Mouse (Mus musculus): Measurements from ENCODE around the gene Anapc15-ps.
"Not testable (repeated sequence)": the region's sequence is repeated elsewhere in the genome, so short reads cannot be mapped to it uniquely, and the experiment has no call there.

The Anapc15-ps gene

DNA sequence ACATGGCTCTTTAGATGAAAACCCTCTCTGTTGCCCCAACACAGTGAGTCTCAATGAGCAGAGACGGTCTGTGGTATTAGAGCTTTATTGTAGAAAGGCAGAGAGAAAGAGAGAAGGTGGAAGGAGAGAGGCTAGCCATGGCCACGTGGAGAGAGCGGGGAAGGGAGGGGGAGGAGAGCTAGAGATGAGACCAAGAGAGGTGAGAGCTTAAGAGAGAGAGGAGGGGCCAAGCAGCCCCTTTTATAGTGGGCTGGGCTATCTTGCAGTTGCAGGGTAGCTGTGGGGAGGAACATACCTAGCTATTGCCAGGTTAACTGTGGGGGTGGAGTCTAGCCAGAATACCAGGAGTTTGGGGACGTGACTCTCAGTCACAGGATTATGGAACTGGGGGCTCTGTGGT lies 43.1 kb downstream of the Anapc15-ps start:
- not testable (repeated sequence) for DNase-seq (ENCODE audit: low spot score)

DNA sequence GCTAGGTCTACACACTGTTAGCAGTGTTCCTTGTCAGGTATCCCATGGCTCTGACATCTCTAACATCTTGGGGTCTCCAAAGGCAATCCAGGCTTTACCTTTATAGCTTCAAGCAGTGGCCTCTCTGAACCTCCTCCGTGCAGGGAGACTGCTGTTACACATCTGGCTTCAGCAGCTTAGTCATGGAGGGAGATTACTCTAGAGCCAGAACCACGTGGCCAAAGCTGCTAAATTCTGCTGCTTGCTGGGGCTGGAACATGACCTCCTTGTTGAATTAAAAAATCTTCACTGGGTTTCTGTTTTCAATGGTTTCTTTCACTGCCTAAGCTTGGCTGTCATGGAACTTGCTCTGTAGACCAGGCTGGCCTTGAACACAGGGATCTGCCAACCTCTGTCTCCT lies 44.9 kb downstream of the Anapc15-ps start:
- DNase-seq (ENCODE audit: low spot score), result no peak

DNA sequence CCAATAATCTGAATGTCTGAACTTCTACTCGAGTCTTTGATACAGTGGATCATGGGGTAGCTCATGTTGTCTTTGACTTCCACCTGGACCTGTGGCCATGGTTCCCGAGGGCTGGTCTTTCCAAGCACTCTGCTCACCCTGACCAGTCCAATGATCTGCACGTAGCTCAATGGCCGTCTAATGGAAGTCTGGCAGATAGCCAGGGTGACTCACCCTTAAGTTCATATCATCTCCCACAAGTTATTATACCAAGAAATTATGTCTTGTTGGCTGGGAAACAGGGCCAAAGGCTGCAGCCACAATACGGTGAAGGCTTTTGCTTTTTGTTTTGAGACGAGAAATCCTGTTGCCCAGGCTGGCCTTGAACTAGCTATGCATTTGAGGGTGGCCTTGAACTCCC lies 45.9 kb downstream of the Anapc15-ps start:
- no peak for DNase-seq (ENCODE audit: low spot score)

DNA sequence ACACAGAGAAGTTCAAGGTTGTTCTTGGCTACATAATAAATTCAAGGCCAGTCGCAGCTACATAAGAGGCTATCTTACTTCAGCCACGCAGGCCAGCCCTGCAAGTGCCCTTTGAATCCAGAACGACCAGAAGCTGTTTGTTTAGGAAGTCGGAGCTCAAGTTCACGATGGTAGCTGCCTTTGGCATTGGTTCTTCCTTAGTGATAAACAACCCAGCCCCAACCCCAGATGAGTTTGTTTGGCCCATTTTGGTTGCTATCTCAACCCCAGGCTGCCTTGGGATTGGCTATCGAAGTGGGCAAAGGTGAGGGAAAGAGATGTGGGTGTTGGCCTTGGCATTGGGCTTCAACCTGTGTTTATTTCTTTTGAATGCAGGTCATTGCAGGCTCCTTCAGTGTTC lies 48.0 kb downstream of the Anapc15-ps start:
- no peak for DNase-seq (ENCODE audit: low spot score)

DNA sequence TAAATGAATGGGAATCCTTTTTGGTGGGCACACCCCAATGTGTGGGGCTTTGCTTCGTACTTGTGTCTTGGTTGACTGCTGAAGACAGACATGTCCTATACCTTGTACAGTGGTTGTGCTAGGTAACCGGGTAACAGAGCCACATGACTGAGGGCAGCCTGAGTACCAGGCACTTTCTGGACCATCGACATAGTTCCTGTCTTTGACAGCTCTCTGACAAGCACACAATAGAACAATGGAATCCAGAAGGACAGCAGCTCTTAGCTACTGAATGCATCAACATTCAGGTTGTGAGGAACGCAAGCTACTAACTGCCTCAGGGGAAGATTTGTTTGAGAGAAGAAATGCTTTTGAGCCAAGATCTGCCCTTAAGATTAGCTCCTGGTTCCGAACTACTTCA lies 49.2 kb downstream of the Anapc15-ps start:
- no peak for DNase-seq (ENCODE audit: low spot score)

DNA sequence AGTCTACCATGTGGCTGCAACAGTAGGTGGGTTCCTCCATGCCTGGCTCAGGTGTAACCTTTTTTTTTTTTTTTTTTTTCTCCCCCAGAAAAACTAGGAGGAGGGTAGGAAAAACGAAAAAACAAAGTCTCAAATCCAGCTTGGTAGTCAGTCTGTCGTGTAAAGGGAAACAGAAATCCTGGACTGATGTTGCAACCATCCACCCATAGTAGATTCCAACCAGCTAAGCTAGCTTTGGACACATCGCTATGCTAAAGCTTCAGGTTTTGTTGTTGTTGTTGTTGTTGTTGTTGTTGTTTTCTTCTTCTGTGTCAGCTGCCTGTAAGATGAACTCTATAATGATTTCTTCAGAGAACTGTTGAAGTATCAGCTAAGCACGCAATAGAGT lies 49.7 kb downstream of the Anapc15-ps start:
- DNase-seq (ENCODE audit: low spot score), result no peak

Measured in ovary, postnatal 36 days (tissue).